Comparison of ENCODE assay signal across 28 mouse cellular contexts in the genomic region with DNA sequence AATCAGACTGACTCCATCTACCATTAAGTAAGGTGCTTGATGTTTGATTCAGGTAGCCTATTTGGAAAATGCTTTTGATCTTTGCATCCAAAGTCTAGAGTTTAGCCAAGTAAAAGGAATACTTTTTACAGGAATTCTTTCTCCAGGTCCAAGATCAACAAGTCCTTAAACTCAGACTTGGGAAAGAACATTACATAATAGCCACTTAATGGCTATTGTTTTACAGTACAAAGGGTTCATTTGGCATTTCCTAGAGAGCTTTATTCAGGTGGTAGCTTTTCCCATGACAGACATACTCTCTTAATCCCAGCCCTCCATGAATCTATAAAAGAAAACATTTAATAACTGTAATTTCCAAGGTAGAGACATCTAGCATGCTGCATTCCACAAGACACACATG.
DNase-seq lines count a peak whose midpoint lies in the region; ATAC-seq and TF ChIP-seq lines count a peak whose summit lies in the region.
"Had no signal": no experiment of that assay in that cellular context is flagged by ENCODE, and none has a peak within 500 bp of the region (broad histone marks: within the 10 kb centered on the region; RNA-seq: fewer than 3 reads in every experiment).

No protein-coding gene starts in this region.

- H3K9ac ChIP-seq in midbrain, embryonic 11.5 days (ENCODE audit: low read length): no peak overlapping the region
- H3K9ac ChIP-seq in midbrain, embryonic 13.5 days (replicated peaks): no peak overlapping the region
- H3K9ac ChIP-seq: embryonic facial prominence, embryonic 13.5 days; hindbrain, embryonic 14.5 days; kidney, embryonic 15.5 days; limb, embryonic 12.5 days; neural tube, embryonic 15.5 days; stomach, embryonic 15.5 days had no signal

- H3K4me1 ChIP-seq in midbrain, embryonic 11.5 days (ENCODE audit: control insufficient read depth, insufficient read depth, low read length): peaks cover 17% of the 10 kb centered on the region
- H3K4me1 ChIP-seq in midbrain, embryonic 13.5 days (replicated peaks): peaks cover 48% of the 10 kb centered on the region

- no peak for DNase-seq in gastrocnemius, adult 2 months
- DNase-seq in gastrocnemius, postnatal 4 days (ENCODE audit: low spot score in 2 of 2): no peak
- DNase-seq in layer of hippocampus, adult 2 months (ENCODE audit: low spot score in 2 of 2): no peak
- no peak for DNase-seq in layer of hippocampus, adult 18-20 months (ENCODE audit: low spot score in 2 of 2)
- DNase-seq in midbrain, embryonic 11.5 days (ENCODE audit: low spot score, missing footprints): peak; percentile 77
- DNase-seq in retina, embryonic 14.5 days (ENCODE audit: low spot score): no peak
- DNase-seq: adrenal gland, postnatal 10 days; cerebellum, adult 11 months; cerebellum, adult 9-10 months; kidney, postnatal 36 days; layer of hippocampus, adult 9-11 months; lung, postnatal 14 days; right cerebral cortex, postnatal 25 days; thymus, postnatal 14 days had no signal

- no peak for ATAC-seq in midbrain, embryonic 11.5 days (ENCODE audit: low FRiP score)
- ATAC-seq in midbrain, embryonic 13.5 days: no peak
- ATAC-seq: forebrain, embryonic 16.5 days; intestine, postnatal 0 days had no signal

- peak overlapping the region; percentile 83 for H3K27ac ChIP-seq in gastrocnemius, adult 2 months
- peak overlapping the region; percentile 64; the same call in 1 of the 2 replicates for H3K27ac ChIP-seq in layer of hippocampus, adult 2 months
- H3K27ac ChIP-seq in midbrain, embryonic 11.5 days (ENCODE audit: low read depth, low read length): no peak overlapping the region
- H3K27ac ChIP-seq in midbrain, embryonic 13.5 days: no peak overlapping the region
- H3K27ac ChIP-seq: embryonic facial prominence, embryonic 13.5 days; hindbrain, embryonic 14.5 days; kidney, embryonic 15.5 days; limb, embryonic 12.5 days; midbrain, embryonic 10.5 days; neural tube, embryonic 15.5 days; stomach, embryonic 15.5 days had no signal

- TF ChIP-seq CTCF in gastrocnemius, adult 2 months (IDR thresholded peaks at IDR 0.05): no peak
- TF ChIP-seq CTCF in layer of hippocampus, adult 2 months (conservative IDR thresholded peaks at IDR 0.05): no peak

- no peaks in the 10 kb centered on the region for H3K27me3 ChIP-seq in midbrain, embryonic 11.5 days (ENCODE audit: control insufficient read depth, insufficient read depth, low read length)
- no peaks in the 10 kb centered on the region for H3K27me3 ChIP-seq in midbrain, embryonic 13.5 days
- H3K27me3 ChIP-seq: embryonic facial prominence, embryonic 13.5 days; kidney, embryonic 15.5 days; limb, embryonic 12.5 days; neural tube, embryonic 15.5 days; stomach, embryonic 15.5 days had no signal

- no peak overlapping the region for H3K4me2 ChIP-seq in midbrain, embryonic 11.5 days
- no peak overlapping the region for H3K4me2 ChIP-seq in midbrain, embryonic 13.5 days (replicated peaks)
- H3K4me2 ChIP-seq: embryonic facial prominence, embryonic 13.5 days; heart, embryonic 11.5 days; hindbrain, embryonic 14.5 days; kidney, embryonic 15.5 days; limb, embryonic 12.5 days; liver, embryonic 11.5 days; neural tube, embryonic 15.5 days; stomach, embryonic 15.5 days had no signal

- H3K36me3 ChIP-seq in midbrain, embryonic 11.5 days (ENCODE audit: control insufficient read depth, insufficient read depth, low read length): no peaks in the 10 kb centered on the region
- H3K36me3 ChIP-seq in midbrain, embryonic 13.5 days: no peaks in the 10 kb centered on the region
- H3K36me3 ChIP-seq: embryonic facial prominence, embryonic 13.5 days; G1E; kidney, embryonic 15.5 days; limb, embryonic 12.5 days; midbrain, embryonic 10.5 days; neural tube, embryonic 15.5 days; stomach, embryonic 15.5 days had no signal

- intact Hi-C loops in gastrocnemius, adult 2 months (cut with DNase I): no loop called here

- no peaks in the 10 kb centered on the region for H3K9me3 ChIP-seq in midbrain, embryonic 11.5 days (ENCODE audit: control insufficient read depth, low read length)
- H3K9me3 ChIP-seq in midbrain, embryonic 13.5 days: no peaks in the 10 kb centered on the region
- H3K9me3 ChIP-seq: embryonic facial prominence, embryonic 13.5 days; G1E; kidney, embryonic 15.5 days; limb, embryonic 12.5 days; midbrain, embryonic 10.5 days; neural tube, embryonic 15.5 days; stomach, embryonic 15.5 days had no signal

- no peak overlapping the region for H3K4me3 ChIP-seq in gastrocnemius, adult 2 months
- H3K4me3 ChIP-seq in layer of hippocampus, adult 2 months: no peak overlapping the region
- no peak overlapping the region for H3K4me3 ChIP-seq in midbrain, embryonic 11.5 days (ENCODE audit: low read depth, low read length)
- H3K4me3 ChIP-seq in midbrain, embryonic 13.5 days (replicated peaks): no peak overlapping the region
- H3K4me3 ChIP-seq: embryonic facial prominence, embryonic 13.5 days; erythroblast, embryonic 14.5 days; kidney, embryonic 15.5 days; limb, embryonic 12.5 days; midbrain, embryonic 10.5 days; neural tube, embryonic 15.5 days; stomach, embryonic 15.5 days had no signal

Comparison
In these comparisons a context has a peak if more than half of its experiments do, and no peak if none do; other contexts are left out.
1. H3K27ac ChIP-seq: peak in gastrocnemius, adult 2 months (single experiment) and layer of hippocampus, adult 2 months (single experiment); none in midbrain, embryonic 11.5 days (single experiment) and midbrain, embryonic 13.5 days (single experiment).